Mouse (Mus musculus) stomach, postnatal 0 days (tissue): Measurements from ENCODE around the gene Hs3st3b1. TPM values are rescaled to one million over a fixed set of nuclear protein-coding genes. Genes with fewer than 3 reads are reported as not detected.

Experiments
- ATAC-seq: fragments of 200-750 bp; cut with Nextera tagmentation; 2 replicates; pipeline ENCODE4 v1.8.0; 2017; ENCODE audit not compliant: low FRiP score, low TSS enrichment
- DNase-seq: peaks from one replicate; pipeline ENCODE4 v3.0.0-alpha.2; 2016; ENCODE audit warnings: low spot score
- H3K27ac ChIP-seq: fragments of 300-500 bp; sonication (generic); replicated peaks from 2 replicates; pipeline ENCODE4 v1.5.1; 2014; ENCODE audit warnings: mild to moderate bottlenecking, control low read depth
- H3K27me3 ChIP-seq: fragments of 300-500 bp; sonication (generic); 2 replicates; pipeline ENCODE4 v1.6.1; 2014; ENCODE audit warnings: low read length; ENCODE audit not compliant: control insufficient read depth, insufficient read depth
- H3K36me3 ChIP-seq: fragments of 300-500 bp; sonication (generic); 2 replicates; pipeline ENCODE4 v1.6.1; 2014; ENCODE audit warnings: low read length, mixed read lengths; ENCODE audit not compliant: control insufficient read depth, insufficient read depth
- H3K4me1 ChIP-seq: fragments of 300-500 bp; sonication (generic); replicated peaks from 2 replicates; pipeline ENCODE4 v1.6.1; 2014; ENCODE audit warnings: antibody characterized with exemption; ENCODE audit not compliant: control insufficient read depth, insufficient read depth
- H3K4me2 ChIP-seq: fragments of 300-500 bp; sonication (generic); replicated peaks from 2 replicates; pipeline ENCODE4 v1.6.1; 2014; ENCODE audit warnings: low read depth, mild to moderate bottlenecking, control low read depth, moderate library complexity
- H3K4me3 ChIP-seq: fragments of 300-500 bp; sonication (generic); 2 replicates; pipeline ENCODE4 v1.5.1; 2014; ENCODE audit warnings: low read depth, low read length, control low read depth
- H3K9ac ChIP-seq: fragments of 300-500 bp; sonication (generic); 2 replicates; pipeline ENCODE4 v1.6.1; 2014; ENCODE audit warnings: mild to moderate bottlenecking, low read length, control low read depth, mixed read lengths
- H3K9me3 ChIP-seq: fragments of 300-500 bp; sonication (generic); 2 replicates; pipeline ENCODE4 v1.6.1; 2016; ENCODE audit warnings: low read length; ENCODE audit not compliant: control insufficient read depth
- CTCF ChIP-seq: IDR thresholded peaks from 2 replicates; pipeline ENCODE4 v1.5.1; 2016; ENCODE audit warnings: antibody characterized with exemption, low read depth, mild to moderate bottlenecking, moderate library complexity
- EP300 ChIP-seq: optimal IDR thresholded peaks from 2 replicates; pipeline ENCODE3; 2016; ENCODE audit warnings: antibody characterized with exemption
- WGBS: fragments of 180-500 bp; shearing (Covaris S2); extraction: QIAGEN DNeasy Blood & Tissue Kit; methylation state at CpG from one replicate; pipeline ENCODE4 v1.1.7; 2014; 5-methylcytosine and 5-hydroxymethylcytosine counted together
- polyA plus RNA-seq: library from polyadenylated mRNA; unstranded; fragments of >200 nt; fragmentation: Nextera tagmentation; extraction: Ambion mirVana; gene quantifications from 2 replicates; pipeline ENCODE4 v1.2.1, GENCODE M21; 2015

Hs3st3b1 gene
- polyA plus RNA-seq, 1 experiment from 2014 or later, result 6.9 TPM

- Histone ChIP-seq H3K36me3 (no peaks in the 10 kb centered on the region), H3K9me3 (no peaks in the 10 kb centered on the region), H3K27me3 (no peaks in the 10 kb centered on the region), H3K4me3 (peak overlapping the region; percentile 20), H3K4me2 (peak overlapping the region; percentile 45), H3K9ac (0 out of 2 replicates have a peak overlapping the region, but pooled peaks have one; percentile 3), H3K27ac (0 out of 2 replicates have a peak overlapping the region, but pooled peaks have one; percentile 13), H3K4me1 (peaks cover 3% of the 10 kb centered on the region; the same call in 1 of the 2 replicates)
- 10% methylated on average over 19 of the region's 19 CpGs for WGBS
- TF ChIP-seq EP300 (no peak), CTCF (no peak)
- ATAC-seq (peak; percentile 70), DNase-seq (peak; percentile 76)
These were observed 29.9 kb upstream of the Hs3st3b1 start for GRCm38 (mm10) chr11:63951831-63952631.

GRCm38 (mm10) chr11:63948371-63948770 lies 26.3 kb upstream of the Hs3st3b1 start:
- H3K4me3 ChIP-seq, result no peak overlapping the region
- no peak overlapping the region for H3K9ac ChIP-seq
- H3K27ac ChIP-seq, result no peak overlapping the region
- TF ChIP-seq EP300 (no peak), CTCF (no peak)
- no peaks in the 10 kb centered on the region for H3K9me3 ChIP-seq
- 87% methylated on average over 11 of the region's 11 CpGs for WGBS
- H3K27me3 ChIP-seq, result no peaks in the 10 kb centered on the region
- no peak for ATAC-seq
- no peak for DNase-seq
- H3K4me1 ChIP-seq, result peaks cover 3% of the 10 kb centered on the region; the same call in 1 of the 2 replicates
- H3K4me2 ChIP-seq, result no peak overlapping the region
- H3K36me3 ChIP-seq, result no peaks in the 10 kb centered on the region

GRCm38 (mm10) chr11:63947024-63947423 lies 24.9 kb upstream of the Hs3st3b1 start:
- H3K27ac ChIP-seq, result no peak overlapping the region
- no peak for DNase-seq
- TF ChIP-seq EP300, result no peak
- TF ChIP-seq CTCF, result no peak

GRCm38 (mm10) chr11:63943947-63944346 lies 21.9 kb upstream of the Hs3st3b1 start:
- no peaks in the 10 kb centered on the region for H3K9me3 ChIP-seq
- no peaks in the 10 kb centered on the region for H3K36me3 ChIP-seq
- TF ChIP-seq EP300 (no peak), CTCF (no peak)
- no peak overlapping the region for H3K27ac ChIP-seq
- H3K4me2 ChIP-seq, result no peak overlapping the region
- ATAC-seq, result no peak
- DNase-seq, result no peak
- no peak overlapping the region for H3K4me3 ChIP-seq
- no peak overlapping the region for H3K9ac ChIP-seq
- WGBS, result 86% methylated on average over 3 of the region's 3 CpGs
- H3K27me3 ChIP-seq, result no peaks in the 10 kb centered on the region
- no peaks in the 10 kb centered on the region for H3K4me1 ChIP-seq

More at GRCm38 (mm10) chr11:63947024-63947423, 24.9 kb upstream of the Hs3st3b1 start:
- no peak overlapping the region for H3K9ac ChIP-seq
- H3K4me3 ChIP-seq, result no peak overlapping the region
- H3K4me1 ChIP-seq, result no peaks in the 10 kb centered on the region; the same call in 1 of the 2 replicates
- ATAC-seq, result no peak
- no peaks in the 10 kb centered on the region for H3K36me3 ChIP-seq
- WGBS, result 85% methylated on average over 2 of the region's 2 CpGs
- no peak overlapping the region for H3K4me2 ChIP-seq
- H3K9me3 ChIP-seq, result no peaks in the 10 kb centered on the region
- no peaks in the 10 kb centered on the region for H3K27me3 ChIP-seq

GRCm38 (mm10) chr11:63943268-63943890 lies 21.3 kb upstream of the Hs3st3b1 start:
- Histone ChIP-seq H3K4me2 (no peak overlapping the region), H3K36me3 (no peaks in the 10 kb centered on the region), H3K27ac (no peak overlapping the region), H3K4me3 (no peak overlapping the region), H3K9me3 (no peaks in the 10 kb centered on the region), H3K4me1 (no peaks in the 10 kb centered on the region), H3K27me3 (no peaks in the 10 kb centered on the region), H3K9ac (no peak overlapping the region)
- TF ChIP-seq CTCF, result no peak
- TF ChIP-seq EP300, result no peak
- ATAC-seq, result no peak
- no peak for DNase-seq
- WGBS, result 87% methylated on average over 13 of the region's 13 CpGs

GRCm38 (mm10) chr11:63942177-63942576 lies 20.1 kb upstream of the Hs3st3b1 start:
- no peaks in the 10 kb centered on the region for H3K27me3 ChIP-seq
- no peak for TF ChIP-seq CTCF
- TF ChIP-seq EP300, result no peak
- ATAC-seq (peak; percentile 80; the same call in 1 of the 2 replicates), DNase-seq (no peak)
- no peaks in the 10 kb centered on the region for H3K9me3 ChIP-seq
- H3K27ac ChIP-seq, result no peak overlapping the region
- H3K36me3 ChIP-seq, result no peaks in the 10 kb centered on the region
- H3K9ac ChIP-seq, result no peak overlapping the region
- no peaks in the 10 kb centered on the region for H3K4me1 ChIP-seq
- no peak overlapping the region for H3K4me3 ChIP-seq
- WGBS, result 66% methylated on average over 8 of the region's 8 CpGs
- H3K4me2 ChIP-seq, result no peak overlapping the region
